Mouse (Mus musculus): ENCODE results near the gene Svip.

Svip gene

DNA sequence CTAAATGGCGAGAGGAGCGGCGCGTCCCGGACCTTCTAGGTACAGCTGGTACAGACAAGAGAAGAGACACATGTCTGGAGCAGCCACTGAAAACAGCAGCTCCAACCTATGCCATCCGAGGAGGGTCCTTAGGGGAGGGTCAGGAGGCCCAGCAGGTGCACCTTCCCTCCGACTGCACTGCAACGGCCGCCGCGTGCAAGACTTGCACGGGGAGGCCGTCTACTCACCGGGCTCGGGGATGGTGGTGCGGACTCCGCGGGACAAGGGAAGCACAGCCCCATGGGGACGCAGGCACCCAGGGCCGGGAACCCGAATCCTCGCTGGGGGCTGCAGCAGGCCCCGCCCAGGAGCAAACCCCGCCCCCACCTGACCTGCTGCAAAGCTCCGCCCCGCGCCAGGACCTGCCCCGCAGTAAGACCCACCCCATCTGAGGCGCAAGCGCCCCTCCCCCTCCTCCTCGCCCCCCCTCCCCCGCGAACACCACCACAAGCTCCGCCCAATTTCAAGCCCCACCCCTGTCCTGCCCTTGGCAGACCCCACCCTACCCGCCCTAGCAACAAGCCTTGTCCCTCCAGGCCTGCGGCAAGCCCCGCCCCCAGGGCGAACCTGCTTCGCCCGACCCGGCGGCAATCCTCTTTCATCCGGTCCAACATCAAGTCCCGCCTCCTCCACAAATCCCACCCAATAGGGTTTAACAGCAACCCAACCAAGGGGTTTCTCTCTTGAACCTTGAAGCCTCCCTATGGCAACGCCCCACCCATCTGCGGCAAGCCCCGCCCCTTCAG lies at the start of gene Svip:
Gene Svip, minus strand, starts transcription at position 508 of the 785 bp plus-strand sequence.
- peak; percentile 88 for DNase-seq

DNA sequence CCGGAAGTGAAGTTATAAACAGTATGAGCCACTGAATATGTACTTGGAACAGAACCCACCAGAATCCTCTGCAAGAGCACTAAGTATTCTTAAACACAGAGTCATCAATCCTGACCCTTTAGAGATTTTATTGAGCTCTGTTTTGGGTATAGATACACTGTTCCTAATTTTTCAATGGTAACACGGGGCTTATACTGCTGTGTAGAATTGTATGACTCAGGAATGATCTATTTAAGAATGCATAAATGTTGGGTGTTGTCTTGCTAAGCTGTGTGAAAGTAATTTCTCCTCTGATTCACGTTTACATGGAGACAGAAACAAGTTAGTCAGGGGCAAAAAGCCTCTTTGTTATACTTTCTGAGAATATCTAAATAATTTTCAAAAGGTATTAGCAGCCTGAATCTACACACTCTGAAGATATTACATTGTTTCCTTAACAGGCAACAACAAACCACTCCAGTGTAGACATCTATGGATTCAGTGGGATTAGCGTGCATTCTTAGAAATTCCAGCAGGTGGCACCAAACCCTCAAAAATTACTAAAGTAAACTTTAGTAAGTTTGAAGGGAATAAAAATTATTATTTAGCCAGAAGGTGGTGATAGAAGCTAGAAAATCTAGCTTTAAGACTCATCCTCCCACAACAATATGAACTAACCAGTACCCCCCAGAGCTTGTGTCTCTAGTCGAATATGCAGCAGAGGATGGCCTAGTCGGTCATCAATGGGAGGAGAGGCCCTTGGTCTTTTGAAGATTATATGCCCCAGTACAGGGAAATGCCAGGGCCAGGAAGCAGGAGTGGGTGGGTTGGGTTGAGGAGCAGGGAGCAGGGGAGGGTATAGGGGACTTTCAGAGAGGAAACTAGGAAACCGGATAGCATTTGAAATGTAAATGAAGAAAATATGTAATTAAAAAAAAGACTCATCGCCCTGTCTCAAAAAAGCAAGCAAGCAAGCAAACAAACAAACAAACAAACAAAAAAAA lies 32.1 kb upstream of the Svip start:
- peak; percentile 54 for DNase-seq

DNA sequence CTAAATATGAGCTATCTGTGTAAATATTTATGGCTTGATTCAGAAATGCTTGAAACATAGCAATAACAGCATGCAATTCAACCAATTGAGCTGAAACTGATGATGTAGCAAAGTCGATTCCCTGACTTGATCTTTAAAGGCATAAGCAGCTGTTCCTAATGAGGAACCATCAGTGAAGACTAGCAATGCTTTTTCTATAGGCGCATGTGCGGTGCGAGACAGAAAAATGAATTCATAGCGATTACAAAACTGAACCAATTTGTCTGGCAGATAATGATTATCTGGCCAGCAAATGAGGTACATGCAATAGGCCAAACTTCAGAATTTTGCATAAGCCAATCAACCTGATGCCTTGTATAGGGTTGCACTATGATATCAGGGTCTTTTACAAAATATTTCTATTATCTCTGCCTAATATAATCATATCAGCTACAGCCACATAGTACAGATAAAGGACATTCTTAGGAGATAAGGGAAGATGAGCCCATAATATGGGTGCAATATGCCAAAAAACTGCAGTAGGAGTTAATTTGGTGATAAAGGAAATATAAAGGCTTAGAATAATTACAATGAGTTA lies 18.3 kb upstream of the Svip start:
- no peak for DNase-seq

DNA sequence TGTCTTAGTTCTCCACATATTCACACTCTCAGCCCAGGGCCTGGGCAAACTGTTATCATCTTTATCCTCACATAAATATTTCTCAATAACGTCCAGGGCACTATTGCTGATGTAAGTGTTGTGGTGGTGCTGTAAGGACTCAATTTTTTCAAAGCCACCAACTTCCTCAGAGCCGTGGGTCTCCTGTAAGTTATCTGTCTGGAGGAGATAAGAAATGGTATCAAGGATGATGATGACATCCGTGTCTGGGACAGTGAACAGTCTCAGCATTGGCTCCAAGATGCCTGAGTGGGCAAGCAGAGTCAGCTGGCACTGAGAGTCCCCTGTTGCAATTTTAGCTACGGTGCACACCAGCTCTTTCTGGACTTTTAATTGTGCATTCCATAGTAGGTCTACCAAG lies 16.2 kb upstream of the Svip start:
- DNase-seq: no peak

DNA sequence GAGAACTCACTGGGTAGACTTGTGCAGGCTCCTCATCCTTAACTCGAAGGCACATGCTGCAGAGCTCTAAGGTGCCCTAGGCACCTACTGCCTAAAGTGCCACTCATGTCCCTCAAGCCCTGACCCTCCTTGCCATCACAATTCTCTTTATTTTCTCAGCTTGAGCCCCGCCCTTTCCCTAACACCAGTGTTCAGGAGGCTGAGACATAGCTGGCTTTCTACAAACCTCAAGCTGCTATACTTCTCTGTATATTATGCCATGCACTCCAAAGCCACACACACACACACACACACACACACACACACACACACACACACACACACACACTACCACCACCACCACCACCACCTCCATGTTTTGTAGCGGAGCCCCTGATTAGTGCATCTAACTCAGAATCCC lies 9.8 kb upstream of the Svip start, which contains the start of gene 1700015G11Rik:
Gene 1700015G11Rik, minus strand, starts transcription at position 101 of the 400 bp plus-strand sequence.
- DNase-seq: no peak

DNA sequence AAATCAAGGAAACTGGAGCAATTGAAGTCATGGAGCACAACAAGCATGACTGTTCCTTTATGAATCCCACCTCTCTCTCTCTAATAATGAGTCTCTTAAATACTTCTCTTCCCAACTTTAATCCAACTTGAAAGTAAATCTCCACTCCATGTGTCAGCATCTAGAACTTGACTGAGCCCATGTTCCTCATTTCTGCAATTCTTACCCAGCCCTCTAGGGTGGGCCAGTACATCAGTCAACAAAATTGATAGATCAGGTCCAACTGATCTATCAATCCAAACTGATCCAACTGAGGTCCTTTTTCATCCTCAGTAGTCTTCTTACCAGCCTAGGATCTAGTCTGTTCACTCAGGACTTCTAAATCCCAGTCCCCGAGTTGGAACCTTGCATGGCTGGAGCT lies 9.4 kb upstream of the Svip start:
- no peak for DNase-seq

DNA sequence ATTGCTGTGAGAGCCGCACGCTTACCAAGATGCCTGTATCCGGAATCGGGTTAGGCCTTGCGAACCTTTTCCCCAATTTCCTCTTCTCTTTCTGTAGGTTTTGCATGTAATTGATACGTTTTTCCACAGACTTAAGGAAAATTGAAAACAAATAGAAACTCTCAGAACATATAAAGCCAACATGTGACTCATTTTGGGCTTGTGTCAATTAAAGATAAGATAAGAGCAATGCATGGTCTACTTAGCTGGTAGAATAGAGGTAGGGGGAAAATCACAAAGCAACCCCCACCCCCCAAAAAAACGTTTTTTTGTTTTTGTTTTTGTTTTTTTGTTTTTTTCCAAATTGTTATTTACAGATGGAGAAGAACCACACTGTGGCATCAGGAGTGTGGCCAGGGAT lies 7.6 kb upstream of the Svip start:
- DNase-seq: no peak

DNA sequence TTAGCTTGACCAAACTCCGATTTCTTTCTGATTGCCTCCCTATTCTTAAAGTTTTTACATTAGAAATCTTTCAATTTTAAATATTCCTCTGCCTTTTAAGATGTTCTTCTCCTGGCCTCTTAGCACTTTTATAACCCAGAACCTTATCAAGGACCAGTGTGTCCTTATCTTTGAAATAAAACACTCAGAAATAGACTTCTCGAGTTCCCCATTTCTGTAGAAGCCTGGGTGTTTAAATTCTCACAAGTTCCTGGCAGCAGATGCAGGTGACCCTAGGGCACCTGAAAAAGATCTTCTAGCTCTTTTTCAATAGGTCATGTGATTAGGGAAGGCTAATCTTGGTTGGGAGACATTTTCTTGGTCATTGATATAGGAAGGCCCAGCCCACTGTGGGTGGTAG lies 1.3 kb upstream of the Svip start:
- DNase-seq: no peak

DNA sequence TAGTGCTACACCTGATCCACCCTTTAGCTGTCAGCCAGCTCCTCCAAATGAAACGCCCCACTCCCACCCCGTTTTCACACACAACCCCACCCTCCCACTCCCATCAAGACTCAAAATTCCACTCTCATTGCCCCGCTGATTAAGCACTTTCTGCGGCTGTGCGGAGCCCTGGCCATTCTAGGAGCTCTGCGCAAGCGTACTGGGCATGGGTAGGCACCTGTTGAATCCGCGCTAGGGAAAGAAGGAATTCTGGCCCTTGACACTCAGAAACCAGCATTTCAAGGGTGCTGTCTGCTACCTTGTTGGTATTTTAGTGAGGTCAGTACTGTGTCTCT lies 445 bp upstream of the Svip start:
- DNase-seq: no peak

DNA sequence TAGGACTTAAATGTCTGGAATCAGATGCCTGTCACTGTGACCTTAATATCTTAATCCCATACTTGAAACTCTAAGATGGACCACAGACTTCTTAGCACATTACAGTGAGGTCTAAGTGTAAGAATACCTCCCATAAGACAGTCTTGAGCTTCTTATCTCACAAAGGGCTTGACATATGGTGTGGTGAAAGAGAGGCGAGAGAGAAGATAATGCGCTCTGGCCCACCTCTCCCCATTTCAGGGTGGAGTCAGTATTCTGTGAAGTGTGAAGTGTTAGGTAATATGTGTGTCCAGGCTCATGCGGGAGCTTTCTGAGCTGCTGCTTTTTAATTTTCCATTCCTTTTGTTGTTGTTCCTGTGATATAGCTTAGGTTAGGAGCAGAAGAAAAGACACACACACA lies 14.8 kb downstream of the Svip start:
- no peak for DNase-seq

DNA sequence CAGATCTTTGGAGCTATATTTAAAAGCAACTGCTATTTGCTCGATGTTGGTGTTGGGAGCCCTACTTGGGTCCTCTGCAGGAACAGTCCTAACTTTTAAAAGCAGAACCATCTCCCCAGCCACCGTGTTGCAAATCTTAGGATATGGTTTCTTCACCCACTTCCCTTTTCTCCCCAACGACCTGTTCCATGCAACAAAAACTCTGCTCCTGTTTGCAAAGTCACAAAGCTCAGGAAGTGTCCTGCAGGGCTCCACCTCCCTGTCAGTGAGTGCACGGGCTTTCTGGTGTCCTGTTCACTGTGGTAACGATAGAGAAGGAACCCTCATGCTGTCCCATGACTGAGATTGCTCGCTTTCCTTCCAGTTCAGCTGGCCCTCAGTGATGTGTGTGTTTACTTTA lies 18.9 kb downstream of the Svip start:
- DNase-seq: no peak

DNA sequence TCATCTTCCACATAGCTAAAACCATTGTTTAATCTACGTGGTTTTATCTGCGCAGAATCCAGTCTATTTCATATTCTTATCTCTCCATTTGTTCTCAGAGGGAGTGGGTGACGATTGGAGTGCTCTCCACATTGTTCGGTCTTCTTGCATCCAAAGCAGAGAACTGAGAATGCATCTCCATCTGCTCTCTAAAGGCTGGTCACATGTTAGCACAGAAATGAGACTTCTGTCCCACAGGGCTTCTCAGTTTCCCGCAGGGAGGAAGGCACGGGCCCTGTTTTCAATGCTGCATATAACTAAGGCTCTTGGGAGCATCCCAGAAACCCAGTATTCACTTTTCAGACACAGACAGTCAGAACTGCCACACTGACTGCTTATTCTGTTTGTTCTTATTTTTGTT lies 20.1 kb downstream of the Svip start:
- DNase-seq: no peak

DNA sequence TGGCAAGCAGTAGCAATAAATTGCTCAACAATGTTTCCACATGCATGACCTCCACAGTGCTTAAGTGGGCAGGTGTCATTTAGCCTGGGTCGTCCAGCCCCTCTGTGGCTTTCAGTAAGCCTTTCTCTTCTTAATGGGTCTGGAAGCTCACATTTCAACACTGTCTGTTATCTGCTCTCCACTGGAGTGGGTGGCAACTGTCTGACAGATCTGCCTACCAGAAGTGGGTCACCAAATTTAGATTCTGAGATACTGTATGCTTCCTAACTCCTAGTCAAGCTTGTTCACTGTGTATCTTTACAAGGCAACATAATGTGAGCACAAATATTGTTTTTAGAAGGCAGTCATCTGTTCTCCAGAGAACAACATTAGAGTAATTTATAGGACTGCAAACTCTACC lies 23.5 kb downstream of the Svip start:
- no peak for DNase-seq

DNA sequence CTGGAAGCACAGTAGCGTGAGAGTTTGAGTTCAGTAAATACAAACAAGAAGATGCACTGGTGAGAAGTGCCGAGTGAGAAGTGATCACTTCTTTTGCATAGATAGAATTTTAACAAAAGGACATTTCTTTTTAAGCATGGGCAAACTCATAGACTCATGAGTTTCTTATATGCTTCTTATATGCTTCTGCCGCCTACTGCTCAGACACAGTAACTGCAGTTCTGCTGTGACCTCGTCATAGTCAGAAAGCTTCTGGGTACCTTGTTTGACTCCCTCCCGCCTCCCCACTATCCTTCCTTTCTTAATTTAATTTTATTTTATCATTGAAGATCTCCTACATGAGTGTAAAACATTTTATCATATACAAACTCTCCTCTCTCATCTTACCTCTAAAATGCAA lies 26.5 kb downstream of the Svip start:
- no peak for DNase-seq

DNA sequence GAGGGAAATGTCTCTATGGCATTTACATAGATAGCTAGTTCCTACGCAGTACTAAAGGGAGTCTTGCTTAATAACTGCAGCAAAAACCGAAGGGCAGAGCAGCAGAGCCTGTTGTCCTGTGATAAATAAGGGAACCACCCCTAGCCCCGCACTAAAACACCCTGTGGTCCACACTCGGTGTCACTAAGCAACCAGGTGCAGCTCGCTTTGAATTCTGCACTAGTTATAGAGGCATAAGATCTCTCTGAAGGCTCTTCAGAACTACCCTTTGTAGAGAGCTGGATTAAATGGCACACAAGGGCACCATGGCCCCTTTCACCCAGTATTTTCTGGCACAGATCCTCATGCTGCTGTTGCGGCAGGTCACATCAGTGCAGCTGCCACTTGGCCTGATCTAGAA lies 30.6 kb downstream of the Svip start:
- DNase-seq: no peak

DNA sequence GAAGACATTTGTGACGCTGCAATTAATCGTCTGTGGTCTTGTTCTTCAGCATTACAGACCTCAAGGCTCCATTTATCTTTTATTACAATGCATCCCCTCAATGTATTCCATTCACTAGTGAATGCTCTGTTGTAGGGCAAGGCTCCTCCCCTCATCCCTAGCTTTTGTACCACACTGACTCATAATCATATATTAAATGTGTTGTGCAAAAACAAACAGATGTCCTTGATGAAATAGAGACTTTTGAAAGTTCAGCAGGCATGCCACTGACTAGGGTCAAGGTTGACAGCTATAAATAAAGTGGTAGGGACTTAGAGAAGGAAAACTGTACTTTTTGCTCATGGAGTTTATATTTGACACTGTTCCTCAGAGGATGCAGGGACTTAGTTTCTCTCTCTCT lies 32.3 kb downstream of the Svip start:
- DNase-seq: no peak

DNA sequence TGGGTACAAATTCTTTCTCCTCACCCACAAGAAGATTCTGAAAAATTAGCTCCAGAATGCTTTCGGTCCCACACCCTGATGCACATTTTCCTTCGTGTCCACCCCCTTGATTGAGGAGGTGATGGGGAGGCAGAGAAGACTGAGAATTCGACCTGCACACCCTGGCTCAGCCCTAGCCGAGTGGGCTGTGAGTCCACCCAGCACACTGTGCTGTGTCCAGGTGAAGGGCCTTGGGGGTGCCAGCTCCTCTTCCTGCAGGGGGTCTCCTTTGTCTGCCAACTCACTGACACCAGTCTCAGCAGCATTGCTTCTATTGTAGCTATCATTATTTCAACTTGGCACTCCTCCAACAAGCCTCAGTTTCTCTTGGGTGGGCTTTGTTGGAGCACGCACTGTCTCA lies 32.7 kb downstream of the Svip start:
- DNase-seq: no peak

DNA sequence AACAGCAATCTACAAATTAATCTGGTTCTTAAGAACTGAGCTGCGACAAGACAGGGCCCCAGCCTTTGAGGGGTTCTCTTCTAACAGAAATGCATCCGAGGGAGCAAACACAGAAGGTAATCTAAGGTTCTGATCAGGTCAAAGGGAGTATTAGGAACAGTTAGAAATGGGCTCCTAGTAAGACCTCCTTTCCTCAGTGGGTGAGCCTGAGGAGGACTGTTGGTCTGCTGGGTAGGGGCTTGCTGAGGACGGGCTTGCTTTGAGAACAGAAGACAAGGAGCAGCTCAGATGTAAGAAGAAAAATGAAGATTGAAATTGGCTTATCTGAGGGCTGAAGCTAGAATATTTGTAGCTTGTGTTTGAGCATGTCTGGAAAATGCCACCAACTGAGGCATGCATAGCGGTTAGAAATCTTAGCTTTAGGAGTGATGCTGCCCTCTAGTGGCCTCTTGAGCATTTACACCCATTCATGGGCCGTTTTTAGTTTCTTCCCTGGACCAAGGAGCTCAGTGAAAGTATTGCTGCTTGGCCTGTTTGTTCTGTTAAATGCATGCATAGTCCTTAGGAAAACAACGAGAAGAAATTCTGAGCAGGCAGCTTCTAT lies 33.5 kb downstream of the Svip start:
- peak; percentile 46 for DNase-seq

DNA sequence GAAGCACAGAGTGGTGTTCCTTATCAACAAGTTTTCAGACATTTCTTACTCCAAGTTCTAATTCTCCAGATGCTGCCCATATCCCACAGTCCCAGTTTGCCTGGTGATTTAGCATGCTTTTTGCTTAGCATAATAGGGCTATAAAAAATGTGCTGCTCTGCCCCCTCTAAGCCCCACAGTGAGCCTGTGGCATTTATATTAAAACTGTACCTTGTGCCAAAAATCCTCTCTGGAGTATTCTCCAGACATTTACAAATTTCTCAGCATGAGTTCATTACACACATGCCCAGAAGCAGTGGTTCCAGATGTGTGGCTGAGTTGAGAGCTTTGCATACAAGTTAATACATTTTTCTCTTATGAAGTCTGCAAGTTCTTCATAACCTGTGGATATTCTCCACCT lies 36.4 kb downstream of the Svip start:
- DNase-seq: no peak

DNA sequence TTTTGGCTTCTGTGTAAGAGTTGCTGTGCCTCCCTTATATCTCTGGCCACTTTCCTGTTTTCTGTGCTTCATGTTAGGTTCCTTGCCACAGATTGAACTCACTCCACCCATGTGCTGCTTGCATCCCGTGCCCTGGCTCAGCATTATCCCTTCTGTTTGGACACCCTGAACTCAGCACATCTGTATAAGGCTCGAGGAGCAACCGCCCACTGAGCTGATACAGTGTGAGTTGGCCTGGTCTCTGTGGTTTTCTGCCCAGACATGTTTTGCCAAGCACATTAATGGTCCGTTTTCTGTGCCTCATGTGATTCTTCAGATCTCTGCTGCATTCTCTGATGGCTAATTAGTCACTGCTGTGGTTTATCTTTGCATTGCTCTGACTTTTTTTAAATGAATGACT lies 38.2 kb downstream of the Svip start:
- no peak for DNase-seq

DNA sequence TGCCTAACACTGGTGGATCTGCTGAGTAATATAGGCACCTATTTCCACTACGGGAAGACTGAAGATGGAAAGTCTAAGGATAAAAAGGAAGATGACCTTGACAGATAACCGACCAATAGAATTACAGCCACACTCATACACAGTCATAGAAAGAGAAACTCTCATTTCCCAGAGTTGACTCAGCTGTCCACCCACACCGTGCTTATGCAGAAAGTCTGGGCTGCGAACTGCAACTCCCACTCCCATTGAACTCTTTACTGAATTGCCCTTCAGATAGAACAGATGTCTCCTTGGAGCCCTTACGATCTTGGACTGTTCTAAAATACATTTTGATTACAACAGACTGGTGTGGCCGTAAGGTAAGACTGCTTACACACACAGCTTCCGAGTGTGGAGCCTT lies 41.1 kb downstream of the Svip start:
- DNase-seq: no peak

DNA sequence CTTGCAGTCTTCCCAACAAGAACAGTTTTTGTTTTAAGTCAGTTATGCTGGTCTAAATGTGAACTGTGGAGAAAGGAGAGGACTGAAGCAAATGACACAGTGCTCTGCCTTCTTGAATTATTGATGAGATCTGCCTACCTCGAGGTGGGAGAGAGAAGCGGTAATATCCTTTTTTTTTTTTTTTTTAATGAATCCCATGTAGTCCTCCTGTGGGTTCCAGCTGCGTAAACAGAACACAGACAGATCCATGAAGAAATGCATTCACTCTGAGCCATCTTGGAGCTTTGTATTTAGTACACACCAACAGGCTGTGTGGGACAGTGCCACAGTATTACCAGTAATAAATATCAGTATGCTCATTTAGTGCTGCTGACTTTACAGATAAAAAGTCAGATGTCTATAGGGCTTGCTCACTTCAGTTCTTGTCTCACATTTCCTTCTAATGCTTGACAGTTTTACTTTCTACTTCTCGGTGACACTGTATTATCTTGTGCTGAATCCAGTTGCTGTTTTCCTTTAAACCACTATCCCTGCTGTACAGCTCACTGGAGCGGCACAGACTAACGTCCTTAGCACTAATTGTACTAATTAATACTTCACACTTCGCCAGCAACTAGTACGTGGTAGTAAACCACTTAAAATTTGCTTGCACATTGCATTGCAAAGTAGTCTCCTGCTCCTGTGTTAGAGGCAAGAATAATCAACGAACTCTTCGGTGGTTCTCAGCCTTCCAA lies 43.4 kb downstream of the Svip start:
- DNase-seq: no peak
